Mouse (Mus musculus) layer of hippocampus, postnatal 14 days (tissue): ENCODE results near the gene Tent4b. TPM values are rescaled to one million over a fixed set of nuclear protein-coding genes. Genes with fewer than 3 reads are reported as not detected.

Experiments
- DNase-seq, 2 experiments: peaks; one replicate each; pipeline ENCODE4 v3.0.0; 2021 to 2022; ENCODE audit warnings: low spot score in 2 of 2, mixed read lengths in 1 of 2
- total RNA-seq, 2 experiments: library from RNA; stranded (reverse); gene quantifications; 2 replicates each; pipeline ENCODE4 v1.2.3; 2021

The Tent4b gene
- total RNA-seq, 2 experiments from 2014 or later, result 31.5 to 33.5 TPM

- DNase-seq, result no peak
Observed at GRCm38 (mm10) chr8:88227851-88228250, 28.8 kb downstream of the Tent4b start.

- no peak for DNase-seq
Observed at GRCm38 (mm10) chr8:88228286-88228685, 29.3 kb downstream of the Tent4b start.

DNA sequence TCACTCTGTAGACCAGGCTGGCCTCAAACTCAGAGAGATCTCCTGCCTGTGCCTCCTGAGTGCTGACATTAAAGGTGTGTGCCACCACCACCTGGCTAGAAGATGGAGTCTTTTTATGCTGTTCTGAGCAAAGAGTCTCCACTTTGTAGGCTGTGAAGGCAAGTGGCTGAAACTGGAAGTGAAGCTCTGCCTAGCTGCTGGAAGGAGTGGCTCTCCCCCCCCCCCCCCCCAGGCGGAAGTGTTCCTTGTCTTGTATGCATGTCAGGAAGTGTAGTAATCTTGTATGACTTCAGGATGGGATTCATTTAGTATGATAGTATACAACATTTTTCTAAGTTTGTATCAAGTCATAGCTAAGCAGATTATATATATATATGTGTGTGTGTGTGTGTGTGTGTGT is 29.8 kb downstream of the Tent4b start:
- no peak for DNase-seq

GRCm38 (mm10) chr8:88236666-88237065 is 37.7 kb downstream of the Tent4b start:
- DNase-seq, result no peak

GRCm38 (mm10) chr8:88237606-88238005 is 38.6 kb downstream of the Tent4b start:
- DNase-seq, result no peak

DNA sequence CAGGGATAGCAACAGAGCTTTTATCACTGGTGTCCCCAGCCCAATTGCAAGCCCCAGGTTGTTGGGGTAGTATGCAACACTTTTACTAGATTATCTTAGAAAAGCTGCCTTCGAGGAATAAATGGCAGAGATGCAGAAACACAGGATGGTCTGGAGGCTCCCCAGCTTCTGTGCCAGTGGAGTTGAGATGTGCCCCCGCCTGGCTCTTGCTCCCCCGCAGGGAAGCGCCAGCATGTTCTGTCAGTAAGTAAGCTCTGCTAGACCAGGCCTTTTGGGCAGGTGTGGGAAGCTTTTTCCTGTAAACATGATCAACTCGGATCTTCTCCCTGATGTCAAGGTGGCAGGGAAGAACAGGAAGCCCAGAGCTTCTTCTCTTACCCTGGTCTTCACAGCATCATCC is 40.3 kb downstream of the Tent4b start:
- DNase-seq, result no peak

GRCm38 (mm10) chr8:88241871-88242270 is 42.9 kb downstream of the Tent4b start:
- no peak for DNase-seq

DNA sequence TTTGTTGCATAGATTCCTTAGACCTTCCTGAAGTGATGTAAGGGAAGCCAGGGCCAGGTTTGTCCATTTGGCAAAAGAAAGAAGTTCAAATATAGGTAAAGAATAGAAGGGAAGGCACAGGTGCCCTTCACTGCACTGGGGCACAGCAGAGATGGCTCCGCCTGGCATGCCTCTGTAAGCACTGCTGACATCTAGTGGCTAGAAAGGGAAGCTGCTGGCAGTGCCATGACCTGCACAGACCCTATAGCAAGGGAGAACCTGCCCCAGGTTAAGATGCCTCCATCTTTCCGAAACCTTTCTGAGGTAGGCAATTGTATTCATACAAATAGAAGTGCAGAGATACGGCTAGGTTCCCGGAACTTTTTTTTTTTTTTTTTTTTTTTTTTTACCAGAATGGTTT is 45.3 kb downstream of the Tent4b start:
- DNase-seq, result peak in 1 of 2 experiments; percentile 50

DNA sequence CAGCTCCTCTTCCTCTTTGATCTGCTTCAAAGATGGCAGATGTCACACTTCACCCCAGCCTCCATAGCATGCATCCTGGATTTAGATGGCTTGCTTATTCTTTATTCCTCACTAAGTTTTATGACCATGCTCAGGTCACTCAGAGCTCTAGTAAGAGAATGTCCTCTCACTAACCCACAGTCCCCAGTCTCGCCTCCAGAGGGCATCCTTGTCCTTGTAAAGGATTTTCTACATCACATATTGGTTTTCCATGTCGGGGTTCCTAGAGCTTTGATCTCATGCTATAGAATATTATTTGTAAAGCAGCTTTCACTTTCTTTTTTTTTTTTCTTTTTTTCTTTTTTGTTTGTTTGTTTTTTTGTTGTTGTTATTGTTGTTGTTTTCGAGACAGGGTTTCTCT is 53.8 kb downstream of the Tent4b start:
- no peak for DNase-seq

- DNase-seq, result no peak
Observed at GRCm38 (mm10) chr8:88254957-88255356, 55.9 kb downstream of the Tent4b start.

- DNase-seq, result no peak
Observed at GRCm38 (mm10) chr8:88258024-88258423, 59.0 kb downstream of the Tent4b start.

GRCm38 (mm10) chr8:88258544-88258943 is 59.5 kb downstream of the Tent4b start:
- DNase-seq, result no peak

- no peak for DNase-seq
Observed at GRCm38 (mm10) chr8:88260466-88260980, 61.5 kb downstream of the Tent4b start.

DNA sequence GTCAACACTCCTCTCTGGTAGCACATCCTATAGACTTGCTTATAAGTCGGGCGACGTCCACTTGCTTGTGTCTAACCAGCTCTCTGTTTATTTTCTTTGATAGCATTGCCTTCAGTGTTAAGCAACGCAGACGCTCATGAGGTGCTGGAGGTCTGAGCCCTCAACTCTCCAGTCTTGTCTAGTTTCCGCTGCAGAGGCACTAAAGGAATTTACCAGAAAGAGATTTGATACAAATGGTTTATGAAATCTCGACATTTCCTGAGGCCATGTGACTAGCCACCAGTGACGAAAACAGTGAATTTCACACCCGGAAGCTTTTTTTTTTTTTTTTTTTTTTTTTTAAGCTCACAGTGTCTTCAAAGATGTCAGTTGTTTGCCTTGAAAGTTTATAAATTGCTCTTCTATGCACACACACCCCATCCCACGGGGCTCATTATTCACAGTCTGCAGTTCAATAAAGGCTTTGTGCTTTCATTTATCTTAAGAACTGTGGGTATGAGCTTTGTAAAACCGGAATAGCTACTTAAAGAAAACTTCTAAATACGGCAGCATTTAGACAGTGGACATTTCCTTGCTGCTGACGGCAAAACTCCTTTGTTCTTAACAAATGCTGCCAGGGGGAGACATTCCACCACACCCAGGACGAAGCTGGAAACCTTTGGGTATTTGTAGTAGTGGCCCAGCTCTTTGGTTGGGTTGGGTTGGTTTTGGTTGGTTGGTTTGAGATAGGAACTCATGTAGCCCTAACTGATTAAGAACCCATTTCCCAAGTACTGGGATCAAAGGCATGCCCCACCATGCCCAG is 64.0 kb downstream of the Tent4b start:
- DNase-seq, result no peak

DNA sequence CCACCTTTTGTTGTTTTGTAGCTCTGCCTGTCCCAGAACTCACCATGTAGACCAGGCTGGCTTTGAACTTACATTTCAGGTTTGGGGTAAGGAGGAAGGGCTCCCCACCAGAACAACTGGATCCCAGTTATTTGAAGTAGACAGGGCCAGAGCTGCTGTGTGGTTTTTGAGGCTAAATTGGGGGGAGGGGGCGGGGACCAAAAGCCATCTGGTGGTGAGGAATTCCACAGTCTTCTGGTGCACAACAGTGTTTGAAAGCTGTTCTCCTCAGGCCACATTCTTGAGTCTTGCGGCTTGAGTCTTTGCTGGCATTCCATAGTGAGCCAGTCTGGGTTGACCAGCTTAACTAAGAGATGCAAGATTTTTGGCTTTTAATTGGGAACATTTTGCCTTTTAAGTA is 66.5 kb downstream of the Tent4b start:
- DNase-seq, result no peak

DNA sequence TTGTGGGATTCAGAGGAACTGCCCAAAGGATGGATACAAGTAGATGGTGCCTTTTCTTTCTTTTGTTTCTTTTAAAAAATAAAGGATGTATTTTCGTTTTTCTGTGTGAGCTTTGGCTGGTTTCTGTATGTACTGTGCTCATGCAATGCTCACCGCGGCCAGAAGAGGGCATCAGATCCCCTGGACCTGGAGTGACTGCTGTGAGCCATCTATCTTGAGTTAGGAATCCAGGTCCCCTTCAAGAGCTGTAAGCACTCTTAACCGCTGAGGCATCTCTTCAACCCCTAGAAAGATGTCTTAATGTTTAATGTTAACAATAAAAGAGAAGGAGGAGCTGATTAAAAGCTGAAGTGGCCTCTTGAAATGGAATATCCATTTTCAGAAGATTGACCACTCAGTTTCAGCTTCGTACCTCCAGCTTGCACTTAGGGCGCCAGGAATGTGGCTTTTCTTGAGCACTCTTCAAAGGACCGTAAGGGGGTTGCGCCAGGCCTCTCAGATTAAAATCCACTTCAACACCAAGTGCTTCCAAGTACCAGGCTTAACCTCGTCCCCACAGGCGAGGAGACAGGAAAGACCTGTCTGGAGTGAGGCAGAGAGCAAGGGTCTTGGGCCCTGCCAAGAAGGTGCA is 67.3 kb downstream of the Tent4b start:
- peak; percentile 75 to 86 for DNase-seq

- no peak for DNase-seq
Observed at GRCm38 (mm10) chr8:88266801-88267403, 67.9 kb downstream of the Tent4b start.

GRCm38 (mm10) chr8:88269107-88269875 is 70.3 kb downstream of the Tent4b start:
- no peak for DNase-seq

GRCm38 (mm10) chr8:88270086-88270485 is 71.1 kb downstream of the Tent4b start:
- DNase-seq, result no peak

DNA sequence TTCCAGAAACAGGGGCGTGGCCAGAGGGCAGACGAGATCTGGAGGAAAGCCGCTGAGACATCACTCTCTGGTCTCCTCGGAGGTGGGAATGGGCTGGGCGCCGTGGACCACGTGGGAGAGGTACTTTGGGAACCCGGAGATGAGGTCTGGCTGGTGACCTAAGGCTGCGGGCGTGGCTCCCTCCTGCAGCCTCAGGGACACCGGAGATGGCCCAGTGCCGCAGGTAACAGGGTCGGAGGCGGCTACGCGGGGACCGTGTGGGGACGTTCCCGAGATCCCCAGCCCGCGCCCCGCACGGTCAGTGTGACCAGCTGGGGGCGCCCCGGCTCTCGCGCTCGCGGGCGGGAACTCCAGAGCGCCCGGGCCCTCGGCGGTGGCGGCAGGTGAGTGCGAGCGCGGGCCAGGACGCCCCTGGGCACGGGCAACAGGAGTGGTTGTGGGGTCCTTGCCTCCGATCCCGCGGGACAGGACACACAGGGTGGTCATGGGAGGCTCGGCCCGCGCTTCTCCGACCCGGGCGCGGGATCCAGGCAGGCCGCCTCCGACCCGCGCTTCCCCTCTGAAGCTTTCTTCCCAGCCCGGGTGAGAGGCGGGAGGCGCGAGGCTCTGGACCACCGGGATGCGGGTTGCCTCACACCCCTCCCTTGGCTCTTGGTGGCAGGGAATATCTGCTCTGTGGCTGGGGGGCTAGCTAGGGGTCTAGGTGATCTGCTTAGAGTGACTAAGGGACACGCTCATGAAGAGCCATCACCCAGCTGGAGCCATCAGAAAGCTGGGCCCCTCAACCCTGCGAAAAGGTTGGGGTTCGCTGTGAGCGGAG is 73.4 kb downstream of the Tent4b start, which contains the start of gene Adcy7:
Gene Adcy7, plus strand, starts transcription at position 173 of the 820 bp plus-strand sequence.
- DNase-seq, result no peak
